Mouse (Mus musculus) induced T-regulatory cell, adult 2 months (primary cell): ENCODE data around the gene Npy4r.

ENCODE experiments used
- DNase-seq: peaks from one replicate; pipeline ENCODE4 v3.0.0-alpha.2; 2012; ENCODE audit warnings: low read depth

The Npy4r gene

DNA sequence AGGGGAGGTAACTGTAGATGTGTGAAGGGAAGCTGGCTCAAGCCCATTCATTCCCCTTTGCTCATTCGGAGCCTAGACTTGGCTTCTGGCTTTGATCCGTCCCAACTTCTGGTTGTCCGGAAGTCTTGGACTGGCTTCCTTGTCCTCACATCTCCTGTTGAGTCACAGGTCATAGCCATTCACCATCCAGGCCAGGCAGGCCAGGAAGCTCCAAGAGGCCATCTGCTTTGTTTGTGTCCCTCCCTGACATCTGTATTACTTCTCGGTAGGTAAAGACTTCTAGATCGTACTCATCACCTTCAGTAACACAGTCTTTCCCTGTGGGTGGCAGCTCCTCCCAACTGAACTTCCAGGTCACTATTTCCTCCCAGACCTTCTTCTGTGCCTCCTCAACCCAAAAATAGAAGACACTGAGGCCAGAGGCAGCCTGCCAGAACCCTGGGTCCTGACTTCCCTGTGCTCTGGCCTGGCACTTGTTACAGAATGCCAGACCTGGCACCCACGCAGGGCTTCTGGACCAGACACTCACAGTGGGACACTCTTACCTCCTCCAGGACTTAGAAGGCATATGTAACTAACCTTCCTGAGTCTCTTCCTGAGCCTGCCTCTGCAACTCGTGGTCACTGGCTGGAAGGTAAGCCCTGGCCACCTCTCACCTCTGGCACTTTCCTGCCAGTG is 33.1 kb downstream of the Npy4r start:
- no peak for DNase-seq

DNA sequence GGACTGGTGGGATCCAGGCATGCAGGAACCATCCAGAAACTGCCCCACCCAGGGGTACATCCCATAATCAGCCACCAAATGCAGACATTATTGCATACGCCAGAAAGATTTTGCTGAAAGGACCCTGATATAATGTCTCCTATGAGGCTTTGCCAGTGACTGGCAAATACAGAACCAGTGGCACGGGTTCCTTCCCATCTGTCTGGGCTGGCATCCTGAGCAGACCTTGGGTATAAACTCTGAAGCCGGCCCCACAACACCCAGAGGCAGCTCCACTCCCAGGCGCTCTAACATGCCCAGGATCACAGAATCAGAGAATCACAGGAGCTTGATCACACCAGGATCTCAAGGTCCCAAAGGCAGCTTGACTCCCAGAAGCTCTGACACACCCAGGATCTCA is 38.0 kb downstream of the Npy4r start:
- no peak for DNase-seq

DNA sequence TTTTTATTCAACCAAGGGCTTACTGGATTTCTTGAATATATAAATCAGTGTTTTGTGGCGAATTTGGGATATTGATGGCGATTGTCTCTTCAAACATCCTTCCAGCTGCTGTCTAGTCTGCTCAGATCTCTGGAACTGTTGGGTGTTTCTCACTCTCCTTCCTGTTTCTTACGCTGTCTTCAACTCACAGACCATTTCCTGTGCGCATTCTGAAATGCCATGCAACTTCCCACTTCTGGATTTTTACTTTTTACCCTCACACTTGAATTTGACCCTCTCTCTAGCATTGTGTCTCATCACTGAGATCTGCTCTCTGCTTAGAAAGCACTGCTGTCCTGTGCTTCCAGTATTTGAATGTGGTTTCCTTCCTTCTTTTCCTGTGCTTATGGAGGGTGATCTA is 44.7 kb downstream of the Npy4r start:
- DNase-seq: no peak

DNA sequence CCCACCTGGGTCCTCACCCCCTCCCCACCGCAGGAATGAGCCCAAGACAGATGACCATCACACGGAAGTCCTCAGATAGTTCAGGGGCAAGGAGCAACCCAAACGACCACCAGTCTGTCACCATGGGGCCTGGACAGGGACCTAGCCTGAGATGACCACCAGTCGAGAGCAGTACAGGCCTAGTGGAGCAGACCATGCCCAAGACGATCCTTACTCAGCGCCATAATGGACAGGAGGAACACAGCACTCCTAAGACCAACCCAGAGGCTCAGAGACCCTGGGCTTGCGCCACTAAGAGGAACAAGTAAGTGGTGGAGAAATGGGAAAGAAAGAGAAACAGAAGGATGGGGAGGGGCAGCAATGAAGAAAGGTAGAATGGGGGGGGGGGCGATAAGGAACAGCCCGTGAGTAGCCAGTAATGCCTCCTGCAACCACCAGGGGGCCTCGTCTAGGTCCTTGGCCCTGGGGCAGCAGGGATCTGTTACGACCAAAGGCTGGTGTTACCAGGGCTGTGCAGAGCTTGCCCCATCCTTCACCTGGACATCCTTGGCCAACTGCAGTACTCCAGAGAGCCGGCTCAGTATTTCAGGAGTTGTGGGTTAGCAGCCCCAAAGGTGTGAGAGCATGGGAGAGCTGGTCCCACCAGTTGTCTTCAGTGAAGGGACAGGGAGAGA is 45.8 kb downstream of the Npy4r start:
- peak; percentile 30 for DNase-seq

DNA sequence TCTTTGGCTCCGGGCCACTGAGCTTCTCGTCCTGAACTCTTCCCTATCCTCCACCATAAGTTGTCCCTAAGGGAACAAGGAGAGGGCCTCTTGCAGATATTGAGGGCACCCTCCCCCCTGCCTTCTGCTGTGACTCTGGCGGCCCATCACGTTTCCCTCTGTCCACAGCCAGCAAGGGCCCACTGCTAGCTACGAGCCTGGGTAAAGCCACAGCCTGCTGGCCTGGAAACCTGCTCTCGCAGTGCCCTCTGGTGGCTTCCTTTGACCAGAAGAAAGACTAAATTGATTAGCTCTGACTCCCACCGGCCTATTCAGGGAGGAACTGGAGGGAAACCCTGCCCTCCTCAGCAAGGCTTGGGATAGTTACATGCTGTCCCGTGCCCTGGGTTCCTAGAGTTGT is 47.4 kb downstream of the Npy4r start:
- peak; percentile 4 for DNase-seq

DNA sequence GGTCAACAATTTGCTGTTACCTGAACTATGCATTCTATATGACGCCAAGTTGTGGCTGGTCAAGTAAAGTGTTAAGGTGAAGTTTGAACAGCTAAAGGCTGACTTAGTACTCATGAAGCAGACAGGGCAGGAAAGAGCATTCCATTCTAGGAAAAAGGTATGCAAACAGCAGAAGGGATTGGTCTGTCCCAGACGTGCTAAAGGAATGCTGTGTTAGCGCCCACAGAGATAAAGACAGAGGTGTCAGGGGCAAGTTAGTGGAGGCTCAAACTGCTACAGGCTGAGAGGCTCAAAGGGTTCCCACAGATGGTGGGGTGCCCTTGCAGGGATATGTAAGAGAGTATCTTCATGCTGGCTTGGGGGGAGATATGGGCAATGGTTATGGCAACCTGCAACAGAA is 48.4 kb downstream of the Npy4r start:
- DNase-seq: no peak

DNA sequence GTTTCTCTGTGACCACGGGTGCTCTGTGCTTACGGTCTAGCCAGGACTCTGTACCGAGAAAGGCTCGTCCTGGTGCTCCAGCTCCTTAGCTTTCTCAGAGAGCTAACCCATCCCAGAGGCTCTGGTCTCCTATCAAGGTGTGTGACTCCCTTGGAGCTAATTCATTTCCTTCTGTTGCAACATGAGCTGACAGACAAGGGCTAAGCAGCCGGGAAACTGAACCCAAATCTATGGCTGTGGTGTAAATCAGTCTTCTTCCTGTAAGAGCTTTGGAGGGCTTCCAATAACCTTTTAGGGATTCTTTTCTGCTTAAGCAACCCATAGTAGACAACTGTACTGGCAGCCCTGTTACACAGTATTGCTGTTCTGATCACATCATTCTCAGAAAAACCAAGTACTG is 49.7 kb downstream of the Npy4r start, which contains the start of gene A630023A22Rik:
Gene A630023A22Rik (minus strand): TSS at position 154 of the 400 bp plus-strand sequence.
- no peak for DNase-seq

DNA sequence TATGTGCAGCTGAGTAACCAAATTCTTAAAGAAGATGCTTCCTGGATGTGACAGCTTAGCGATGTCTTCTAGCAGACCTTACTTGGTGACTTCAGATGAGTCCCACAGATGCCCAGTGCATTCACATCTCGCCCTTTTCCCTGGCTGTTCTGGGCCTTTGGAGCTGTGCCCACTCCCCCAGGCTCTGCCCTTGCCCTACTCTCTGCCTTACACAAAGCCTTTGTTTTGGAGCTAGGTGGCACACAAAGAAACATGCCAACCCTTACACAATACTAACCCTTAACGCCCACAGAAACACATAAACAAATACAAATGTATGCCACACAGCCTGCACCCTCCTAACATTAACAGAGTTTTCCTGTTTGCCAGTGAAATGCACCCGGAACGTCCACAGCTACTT is 56.1 kb downstream of the Npy4r start:
- no peak for DNase-seq
